Mouse (Mus musculus) embryonic facial prominence, embryonic 10.5 days (tissue): ENCODE results near the gene Cyp4a30b. TPM values are rescaled to one million over a fixed set of nuclear protein-coding genes. Genes with fewer than 3 reads are reported as not detected.
"Not testable (repeated sequence)": the region's sequence is repeated elsewhere in the genome, so short reads cannot be mapped to it uniquely, and the experiment has no call there.

Source experiments
- DNase-seq: peaks from one replicate; pipeline ENCODE4 v3.0.0-alpha.2; 2017; ENCODE audit warnings: low spot score
- H3K27ac ChIP-seq: fragments of 300-500 bp; sonication (generic); replicated peaks from 2 replicates; pipeline ENCODE4 v1.5.1; 2016; ENCODE audit warnings: mild to moderate bottlenecking
- H3K27me3 ChIP-seq: fragments of 300-500 bp; sonication (generic); replicated peaks from 2 replicates; pipeline ENCODE4 v1.6.1; 2016; ENCODE audit warnings: low read depth, mild to moderate bottlenecking; ENCODE audit not compliant: poor library complexity, severe bottlenecking
- H3K36me3 ChIP-seq: fragments of 300-500 bp; sonication (generic); replicated peaks from 2 replicates; pipeline ENCODE4 v1.6.1; 2016; ENCODE audit warnings: mild to moderate bottlenecking, moderate library complexity
- H3K4me1 ChIP-seq: fragments of 300-500 bp; sonication (generic); 2 replicates; pipeline ENCODE4 v1.6.1; 2016
- H3K4me3 ChIP-seq: fragments of 300-500 bp; sonication (generic); 2 replicates; pipeline ENCODE4 v1.5.1; 2016; ENCODE audit warnings: mild to moderate bottlenecking, moderate library complexity
- H3K9me3 ChIP-seq: fragments of 300-500 bp; sonication (generic); 2 replicates; pipeline ENCODE4 v1.6.1; 2016; ENCODE audit warnings: mild to moderate bottlenecking
- whole genome bisulfite sequencing: fragments of 180-500 bp; shearing (Covaris S2); methylation state at CpG from one replicate; pipeline ENCODE4 v1.1.7; 2016; 5-methylcytosine and 5-hydroxymethylcytosine counted together
- polyA plus RNA-seq: library from polyadenylated mRNA; unstranded; fragments of >200 nt; fragmentation: Nextera tagmentation; extraction: Ambion mirVana; gene quantifications from 2 replicates; pipeline ENCODE4 v1.2.1, GENCODE M21; 2016

Cyp4a30b gene
- polyA plus RNA-seq, result not detected in 2 replicates

DNA sequence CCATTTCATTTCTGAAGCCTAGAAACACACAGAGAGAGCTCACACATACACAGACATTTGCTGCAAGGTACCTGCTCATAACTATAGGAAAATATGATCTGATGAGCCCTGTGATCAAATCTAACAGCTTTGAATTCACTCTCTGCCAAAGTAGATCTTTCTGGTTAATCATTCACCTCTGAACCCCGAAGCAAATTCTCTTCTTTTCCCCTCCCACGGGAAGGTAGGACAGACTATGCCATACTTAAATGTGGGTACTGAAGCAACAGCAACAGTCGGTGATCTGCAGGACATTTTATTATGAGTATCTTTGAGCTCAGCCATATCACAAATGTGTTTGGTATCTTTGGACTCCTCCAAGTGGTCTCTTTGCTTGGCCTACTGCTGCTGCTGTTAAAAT, at the start of gene Cyp4a30b:
Gene Cyp4a30b, plus strand, starts transcription at position 301 of the 400 bp plus-strand sequence.
- H3K27ac ChIP-seq, result no peak within 1 kb of the TSS
- H3K4me3 ChIP-seq, result no peak within 1 kb of the TSS
- H3K9me3 ChIP-seq, result no peaks in the 10 kb centered on the region
- no peaks in the 10 kb centered on the region for H3K36me3 ChIP-seq
- no peak for DNase-seq
- WGBS, result 84% methylated on average over 3 of the region's 3 CpGs
- no peaks in the 10 kb centered on the region for H3K27me3 ChIP-seq
- no peaks in the 10 kb centered on the region for H3K4me1 ChIP-seq

DNA sequence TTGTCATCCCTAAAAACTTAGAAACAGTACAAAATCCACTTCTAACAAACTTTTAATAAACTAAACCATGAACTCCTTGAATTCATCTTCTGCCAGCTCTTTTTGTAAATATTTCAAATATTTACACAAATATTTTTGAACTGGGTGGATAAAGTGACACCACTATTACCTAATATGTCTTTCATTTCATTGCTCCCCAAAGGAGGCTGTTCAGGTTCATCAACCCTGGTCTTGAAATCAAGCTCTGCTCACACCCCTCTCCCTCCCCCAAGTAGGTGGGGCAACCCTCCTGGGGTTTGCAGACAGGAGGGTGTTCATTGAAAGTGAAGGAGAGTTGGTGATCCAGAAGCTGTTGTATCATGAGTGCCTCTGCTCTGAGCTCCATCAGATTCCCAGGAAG, 41.1 kb upstream of the Cyp4a30b start, which contains the start of gene Cyp4a12b:
Gene Cyp4a12b, plus strand, starts transcription at position 301 of the 400 bp plus-strand sequence.
- H3K27ac ChIP-seq, H3K4me1 ChIP-seq, H3K36me3 ChIP-seq, H3K27me3 ChIP-seq, H3K4me3 ChIP-seq, H3K9me3 ChIP-seq, DNase-seq: not testable (repeated sequence)

DNA sequence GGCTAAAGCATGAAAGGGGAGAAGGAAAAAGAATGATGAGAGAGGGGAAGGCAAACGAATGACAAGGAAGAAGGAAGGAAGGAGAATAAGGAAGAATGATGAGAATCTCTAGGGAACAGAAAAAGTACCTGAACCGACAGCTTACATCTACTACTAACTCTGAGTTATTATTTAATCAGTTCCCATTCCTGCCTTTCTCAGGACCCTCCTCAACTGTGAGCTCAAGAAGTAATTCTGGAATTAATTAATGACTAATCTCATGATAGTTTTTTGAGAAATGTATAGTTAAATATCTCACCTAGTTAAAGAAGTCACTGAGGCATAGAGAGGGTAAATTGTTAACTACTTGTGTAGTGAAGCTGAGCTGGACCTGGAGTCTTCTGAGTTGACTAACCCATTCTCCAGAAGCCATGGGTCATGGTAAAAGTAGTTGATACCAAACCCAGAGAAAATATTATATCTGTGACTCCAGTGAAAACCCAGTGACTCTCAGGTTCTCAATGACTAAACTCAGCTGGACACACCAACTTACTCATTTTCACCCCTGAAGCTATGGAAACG, 1.7 kb upstream of the Cyp4a30b start:
- H3K4me1 ChIP-seq, result no peaks in the 10 kb centered on the region
- WGBS, result 67% methylated on average over 3 of the region's 3 CpGs
- no peaks in the 10 kb centered on the region for H3K9me3 ChIP-seq
- H3K27me3 ChIP-seq, result no peaks in the 10 kb centered on the region
- H3K36me3 ChIP-seq, result no peaks in the 10 kb centered on the region
- no peak overlapping the region for H3K4me3 ChIP-seq
- H3K27ac ChIP-seq, result no peak overlapping the region
- no peak for DNase-seq

DNA sequence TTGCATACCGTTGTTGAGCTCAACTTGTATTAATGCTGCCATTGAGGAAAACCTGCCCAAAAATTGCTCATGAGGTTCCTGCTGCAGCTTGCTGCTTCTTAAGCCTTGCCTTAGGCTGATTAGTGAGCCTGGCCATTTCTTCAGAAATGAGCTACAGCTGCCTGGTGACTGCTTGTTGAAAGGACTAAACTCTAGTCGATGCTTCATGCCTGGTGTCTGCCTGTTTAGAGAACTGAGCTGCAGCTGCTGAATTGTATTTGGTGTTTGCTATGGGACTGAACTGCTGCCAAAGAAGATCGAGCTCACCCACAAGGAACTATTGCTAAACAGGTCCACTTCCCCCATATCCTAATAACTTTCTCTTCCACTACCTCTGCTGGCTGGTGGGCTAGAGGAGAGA, 21.2 kb downstream of the Cyp4a30b start:
- H3K4me3 ChIP-seq, DNase-seq, H3K9me3 ChIP-seq, H3K4me1 ChIP-seq, H3K27ac ChIP-seq, H3K36me3 ChIP-seq, H3K27me3 ChIP-seq: not testable (repeated sequence)
- WGBS, result 83% methylated on average over 3 of the region's 3 CpGs

DNA sequence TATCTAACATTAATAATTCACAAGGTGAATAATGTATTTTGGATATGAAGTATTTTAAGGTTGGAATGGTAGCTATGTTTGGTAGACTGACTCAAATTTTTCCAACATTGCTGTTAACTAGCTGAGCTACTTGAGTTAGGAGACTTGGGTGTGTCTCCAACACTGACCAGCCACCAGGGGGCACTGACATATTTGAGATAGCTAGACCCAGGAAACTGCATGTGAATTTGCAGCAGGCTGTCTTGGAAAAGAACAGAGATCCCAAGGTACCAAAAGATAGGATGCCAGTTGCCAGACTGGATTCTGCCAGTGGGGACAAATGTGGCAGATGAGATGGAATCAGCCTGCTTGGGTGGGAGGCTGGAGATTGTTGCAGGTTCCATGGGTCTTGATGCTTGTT, 23.6 kb downstream of the Cyp4a30b start:
- not testable (repeated sequence) for DNase-seq, H3K36me3 ChIP-seq, H3K27ac ChIP-seq, H3K27me3 ChIP-seq, H3K4me3 ChIP-seq, H3K9me3 ChIP-seq, H3K4me1 ChIP-seq

DNA sequence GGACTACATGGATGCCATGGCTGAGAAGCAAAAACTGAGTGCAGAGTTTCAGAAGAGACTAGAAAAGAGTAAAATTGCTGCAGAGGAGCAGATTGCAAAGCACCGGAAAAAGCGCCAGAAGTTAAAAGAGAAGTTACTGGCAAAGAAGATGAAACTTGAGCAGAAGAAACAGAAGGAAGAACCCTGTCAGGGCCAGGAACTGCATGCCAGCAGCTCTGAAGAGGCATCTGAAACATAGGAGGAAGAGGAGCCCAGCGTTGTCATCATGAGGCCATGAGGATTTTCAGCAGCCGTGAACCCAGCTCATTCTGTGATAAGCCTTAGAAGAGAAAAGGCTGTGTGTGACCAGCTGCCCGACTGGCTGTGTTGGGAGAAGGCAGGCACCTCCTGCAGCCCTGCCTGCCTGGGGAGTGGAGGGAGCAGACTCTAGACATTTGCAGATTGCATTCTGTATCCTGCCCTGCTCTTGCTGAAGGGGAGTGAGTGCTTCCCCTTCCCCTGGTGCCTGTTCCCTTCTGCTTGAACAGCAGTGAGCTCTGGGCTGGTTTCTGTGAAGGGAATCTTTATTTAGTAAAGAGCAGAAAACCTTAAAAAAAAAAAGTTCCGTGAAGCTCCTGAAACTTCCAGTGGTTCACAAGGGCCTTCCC, 28.7 kb downstream of the Cyp4a30b start:
- Histone ChIP-seq H3K27ac (no peak overlapping the region), H3K36me3 (no peaks in the 10 kb centered on the region), H3K27me3 (no peaks in the 10 kb centered on the region), H3K9me3 (no peaks in the 10 kb centered on the region), H3K4me1 (no peaks in the 10 kb centered on the region), H3K4me3 (no peak overlapping the region)
- no peak for DNase-seq
- WGBS, result 75% methylated on average over 6 of the region's 6 CpGs

DNA sequence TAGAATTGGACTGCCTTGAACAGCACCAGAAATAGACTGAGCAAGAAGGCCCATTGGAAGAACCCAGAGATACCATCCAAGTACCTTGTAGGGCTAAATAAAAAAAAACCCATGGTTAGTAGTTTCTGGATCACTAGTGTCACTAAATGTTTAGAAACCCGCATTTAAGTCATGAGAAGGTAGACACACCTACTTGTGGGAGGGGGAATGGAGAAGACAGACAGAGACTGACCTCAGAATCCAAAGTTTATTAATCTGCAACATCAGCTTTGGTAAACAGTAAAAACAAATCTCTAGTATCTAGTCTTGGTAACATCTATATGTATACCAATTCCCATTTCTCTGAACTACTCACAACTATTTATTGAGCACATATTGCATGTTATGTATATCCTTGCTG, 43.6 kb downstream of the Cyp4a30b start, which contains the start of gene Cyp4a14:
Gene Cyp4a14, minus strand, starts transcription at position 142 of the 400 bp plus-strand sequence.
- no peak within 1 kb of the TSS for H3K27ac ChIP-seq
- no peaks in the 10 kb centered on the region for H3K36me3 ChIP-seq
- no peak within 1 kb of the TSS for H3K4me3 ChIP-seq
- H3K27me3 ChIP-seq, result no peaks in the 10 kb centered on the region
- no peaks in the 10 kb centered on the region for H3K4me1 ChIP-seq
- H3K9me3 ChIP-seq, result no peaks in the 10 kb centered on the region
- DNase-seq, result no peak
- 87% methylated on average over 1 of the region's 1 CpGs for WGBS

DNA sequence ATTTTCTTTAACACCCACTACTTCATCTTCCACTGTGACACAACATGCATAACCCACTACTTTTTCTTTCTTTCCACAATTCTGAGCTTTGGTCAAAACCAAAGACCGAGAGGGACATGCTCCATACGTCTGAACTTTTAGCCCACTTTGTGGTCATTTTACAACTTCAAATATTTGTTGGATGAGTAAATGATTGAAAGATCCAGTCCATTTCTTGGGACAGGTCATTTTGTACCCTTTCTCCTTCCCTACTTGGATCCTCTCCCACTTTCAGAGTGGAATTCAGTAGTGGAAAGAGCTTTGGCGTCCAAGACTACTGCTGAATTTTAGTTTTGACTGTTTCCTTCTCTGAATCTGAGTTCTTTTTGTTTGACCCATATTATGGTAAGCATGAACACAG, 45.1 kb downstream of the Cyp4a30b start:
- H3K27ac ChIP-seq, result no peak overlapping the region
- no peaks in the 10 kb centered on the region for H3K9me3 ChIP-seq
- no peak for DNase-seq
- no peaks in the 10 kb centered on the region for H3K27me3 ChIP-seq
- H3K4me1 ChIP-seq, result no peaks in the 10 kb centered on the region
- H3K36me3 ChIP-seq, result no peaks in the 10 kb centered on the region
- no peak overlapping the region for H3K4me3 ChIP-seq
- WGBS, result 90% methylated on average over 3 of the region's 3 CpGs

DNA sequence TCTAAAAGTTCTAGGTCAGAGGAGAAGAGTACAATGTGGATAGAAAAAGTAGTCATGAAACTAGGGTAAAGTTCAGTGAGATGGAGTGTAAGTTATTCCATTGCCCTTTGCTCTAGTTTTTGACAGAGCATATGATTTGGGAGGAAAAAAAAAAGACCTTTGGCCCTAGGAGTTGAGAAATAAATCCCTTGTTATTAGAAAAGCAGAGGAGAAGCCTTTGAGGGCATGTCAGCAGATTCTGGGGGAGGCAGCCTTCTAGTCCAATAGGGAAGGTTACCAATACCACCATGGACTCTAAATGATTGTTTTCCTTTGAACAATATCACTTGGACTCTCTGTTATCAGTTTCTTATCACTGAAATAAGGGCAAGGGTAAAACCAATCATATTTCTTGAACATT, 61.6 kb downstream of the Cyp4a30b start:
- H3K4me1 ChIP-seq, DNase-seq, H3K27me3 ChIP-seq, H3K4me3 ChIP-seq, H3K27ac ChIP-seq, H3K36me3 ChIP-seq, H3K9me3 ChIP-seq: not testable (repeated sequence)

DNA sequence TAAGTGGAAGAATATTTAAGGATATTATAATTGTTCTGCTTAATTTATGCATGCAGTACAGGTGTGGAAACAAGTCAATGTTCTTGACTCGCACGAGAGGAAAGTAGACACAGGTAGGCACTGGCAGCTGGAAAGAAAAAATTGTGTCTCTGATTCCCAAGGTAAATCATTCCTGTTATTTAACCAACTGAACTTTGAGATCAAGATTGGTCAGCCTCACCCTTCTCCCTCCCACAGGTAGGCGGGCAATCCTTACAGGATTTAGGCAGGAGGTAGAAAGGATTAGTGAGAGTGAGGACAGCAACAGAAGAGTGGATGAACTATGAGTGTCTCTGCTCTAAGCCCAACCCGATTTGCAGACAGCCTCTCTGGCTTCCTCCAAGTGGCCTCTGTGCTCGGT, 65.6 kb downstream of the Cyp4a30b start, which contains the start of gene Cyp4a10:
Gene Cyp4a10, plus strand, starts transcription at position 265 of the 400 bp plus-strand sequence.
- H3K36me3 ChIP-seq, H3K27me3 ChIP-seq, DNase-seq, H3K9me3 ChIP-seq, H3K4me3 ChIP-seq, H3K4me1 ChIP-seq, H3K27ac ChIP-seq: not testable (repeated sequence)
- WGBS, result 86% methylated on average over 5 of the region's 5 CpGs

DNA sequence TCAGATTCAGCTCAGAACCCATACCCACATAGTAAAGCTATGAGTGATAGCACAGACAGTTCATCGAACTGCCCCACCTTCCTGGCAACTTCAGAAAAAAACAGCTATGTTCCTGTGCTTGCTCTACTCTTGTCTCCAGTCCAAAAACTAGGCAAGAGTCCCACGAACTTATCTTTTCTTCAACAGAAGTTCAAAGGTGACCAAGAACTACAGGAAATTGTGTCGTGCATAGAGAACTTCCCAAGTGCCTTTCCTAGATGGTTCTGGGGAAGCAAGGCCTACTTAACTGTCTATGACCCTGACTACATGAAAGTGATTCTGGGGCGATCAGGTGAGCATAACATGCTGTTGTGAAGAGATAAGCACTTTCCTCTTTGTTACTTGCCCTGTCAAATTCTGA, 67.0 kb downstream of the Cyp4a30b start:
- Histone ChIP-seq H3K27me3 (no peaks in the 10 kb centered on the region), H3K4me3 (no peak overlapping the region), H3K27ac (no peak overlapping the region), H3K4me1 (no peaks in the 10 kb centered on the region), H3K36me3 (no peaks in the 10 kb centered on the region), H3K9me3 (no peaks in the 10 kb centered on the region)
- DNase-seq, result no peak
- WGBS, result 80% methylated on average over 4 of the region's 4 CpGs
